Mouse (Mus musculus): ENCODE data around the gene Oard1. TPM values are rescaled to one million over a fixed set of nuclear protein-coding genes. Genes with fewer than 3 reads are reported as not detected.

Oard1 gene
- polyA plus RNA-seq, 1 experiment from 2014 or later: 45.4 TPM

DNA sequence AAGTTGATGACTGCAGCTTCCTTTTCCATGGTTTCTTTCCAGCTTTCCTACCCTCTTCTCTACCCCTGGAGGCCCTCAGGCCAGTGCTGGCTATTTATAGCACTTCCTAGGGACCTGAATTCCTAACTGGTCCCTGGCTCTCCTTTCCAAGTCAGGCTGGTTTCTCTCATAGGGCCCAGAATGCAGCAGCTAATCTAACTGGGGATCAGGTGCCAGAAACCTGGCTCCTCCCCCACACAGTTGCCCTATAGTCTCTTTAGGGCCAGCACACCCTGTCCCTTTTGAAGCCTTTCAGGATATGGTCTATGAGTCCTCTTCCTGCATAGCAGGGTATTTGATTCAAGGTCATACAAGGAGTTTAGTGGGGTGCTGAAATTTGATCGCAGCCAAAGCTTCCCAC lies 26.7 kb downstream of the Oard1 start:
- WGBS: 38% methylated on average over 1 of the region's 1 CpGs
- Histone ChIP-seq H3K9ac (no peak overlapping the region), H3K4me2 (peak overlapping the region; percentile 45), H3K4me3 (no peak overlapping the region), H3K36me3 (no peaks in the 10 kb centered on the region), H3K9me3 (replicated peaks) (0 out of 2 replicates have a peak, but pooled peaks cover 6% of the 10 kb centered on the region), H3K27ac (ENCODE audit: poor library complexity, severe bottlenecking) (peak overlapping the region; percentile 98), H3K27me3 (replicated peaks) (no peaks in the 10 kb centered on the region), H3K4me1 (replicated peaks) (peaks cover 58% of the 10 kb centered on the region)
- peak; percentile 43 for ATAC-seq (ENCODE audit: insufficient number of reproducible peaks, low FRiP score)

DNA sequence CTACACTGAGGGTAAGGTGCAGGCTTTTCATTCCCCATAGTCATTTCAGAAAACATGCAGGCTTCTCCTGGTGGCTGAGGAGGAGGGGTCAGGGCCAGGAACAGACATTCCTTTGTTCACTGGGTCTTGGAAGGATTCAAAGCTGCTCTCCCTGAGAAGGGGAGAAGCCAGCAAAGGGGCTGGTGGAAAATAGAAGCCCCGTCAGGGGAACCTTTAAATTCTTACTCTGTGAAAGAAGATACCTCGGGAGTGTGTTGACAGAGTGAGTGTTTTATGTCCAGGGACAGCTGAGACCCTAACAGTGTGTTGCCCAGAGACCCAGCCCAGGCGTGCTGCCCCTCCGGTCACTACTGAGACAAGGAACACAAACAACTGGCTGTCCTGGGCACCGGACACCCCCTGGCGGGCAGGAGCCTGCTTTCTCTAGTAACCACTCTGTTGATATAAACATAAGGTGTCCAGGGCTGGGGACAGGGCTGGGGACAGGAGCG lies 27.7 kb downstream of the Oard1 start:
- 0 out of 2 replicates have a peak, but pooled peaks have one; percentile 33 for ATAC-seq (ENCODE audit: insufficient number of reproducible peaks, low FRiP score)
- Histone ChIP-seq H3K4me2 (peak overlapping the region; percentile 45), H3K4me1 (replicated peaks) (peaks cover 55% of the 10 kb centered on the region), H3K27ac (ENCODE audit: poor library complexity, severe bottlenecking) (peak overlapping the region; percentile 98), H3K27me3 (replicated peaks) (no peaks in the 10 kb centered on the region), H3K36me3 (no peaks in the 10 kb centered on the region), H3K9ac (peak overlapping the region; percentile 45; the same call in 1 of the 2 replicates), H3K4me3 (no peak overlapping the region), H3K9me3 (replicated peaks) (0 out of 2 replicates have a peak, but pooled peaks cover 6% of the 10 kb centered on the region)
- 15% methylated on average over 7 of the region's 7 CpGs for WGBS

DNA sequence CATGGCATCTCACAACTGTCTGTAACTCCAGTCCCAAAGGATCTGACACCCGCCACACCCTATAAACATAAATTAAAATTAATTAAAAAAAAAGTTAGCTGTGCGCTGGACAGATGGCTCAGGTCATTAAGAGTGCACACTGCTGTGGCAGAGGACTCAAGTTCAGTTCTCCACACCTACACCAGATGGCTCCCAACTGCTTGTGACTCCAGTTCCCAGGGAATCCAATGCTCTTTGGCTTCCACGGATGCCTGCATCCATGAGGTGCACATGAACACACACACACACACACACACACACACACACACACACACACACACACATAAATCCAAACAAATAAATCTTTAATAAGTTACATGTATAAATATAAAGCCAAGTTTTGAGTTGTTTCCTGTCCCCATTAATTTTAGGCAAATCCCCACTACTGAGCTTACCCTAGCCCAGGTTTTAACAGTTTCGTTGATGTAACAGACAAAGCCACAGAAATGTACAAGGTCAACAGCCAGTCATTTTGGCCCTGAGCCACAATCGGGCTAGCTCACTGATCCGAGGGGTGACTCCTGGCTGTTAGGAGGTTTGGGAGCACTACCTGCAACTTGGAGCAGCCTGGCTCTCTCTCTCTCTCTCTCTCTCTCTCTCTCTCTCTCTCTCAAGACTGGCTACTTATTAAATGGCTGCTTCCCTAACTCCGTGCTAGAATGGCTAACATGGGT lies 33.1 kb downstream of the Oard1 start:
- H3K27me3 ChIP-seq (replicated peaks): no peaks in the 10 kb centered on the region
- H3K4me3 ChIP-seq: no peak overlapping the region
- H3K4me2 ChIP-seq: no peak overlapping the region
- no peak overlapping the region for H3K27ac ChIP-seq (ENCODE audit: poor library complexity, severe bottlenecking)
- 0 out of 2 replicates have a peak, but pooled peaks cover 6% of the 10 kb centered on the region for H3K9me3 ChIP-seq (replicated peaks)
- ATAC-seq (ENCODE audit: insufficient number of reproducible peaks, low FRiP score): no peak
- H3K36me3 ChIP-seq: no peaks in the 10 kb centered on the region
- peaks cover 4% of the 10 kb centered on the region for H3K4me1 ChIP-seq (replicated peaks)
- no peak overlapping the region for H3K9ac ChIP-seq
- 70% methylated on average over 7 of the region's 7 CpGs for WGBS

DNA sequence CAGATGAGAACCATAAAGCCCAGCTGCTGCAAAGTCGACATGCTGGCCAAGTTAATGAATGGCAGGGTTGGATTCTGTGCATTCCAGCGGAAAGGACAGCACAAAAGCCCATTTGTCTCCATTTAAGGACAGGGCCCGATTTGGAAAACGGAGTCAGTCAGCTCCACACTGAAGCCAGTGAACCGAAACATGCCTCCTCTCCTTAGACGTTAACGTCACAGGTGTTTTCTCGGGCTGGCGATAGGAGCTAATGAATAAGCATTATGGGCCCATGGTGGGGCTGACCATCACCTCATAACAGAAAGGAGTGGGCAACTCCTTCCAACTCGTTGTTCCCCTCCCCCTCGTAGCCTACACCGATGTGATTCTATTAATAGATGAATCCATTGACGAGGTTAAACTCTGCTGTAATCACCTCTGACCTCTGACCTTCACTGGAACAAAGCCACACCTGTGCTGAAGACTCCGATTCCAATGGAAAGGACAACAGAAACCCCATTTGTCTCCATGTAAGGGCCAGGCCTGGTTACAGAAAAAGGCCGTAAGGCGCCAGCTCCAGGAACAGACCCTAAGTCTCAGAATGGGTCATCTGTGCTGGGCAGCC lies 33.8 kb downstream of the Oard1 start:
- ATAC-seq (ENCODE audit: insufficient number of reproducible peaks, low FRiP score): no peak
- WGBS: 74% methylated on average over 16 of the region's 16 CpGs

DNA sequence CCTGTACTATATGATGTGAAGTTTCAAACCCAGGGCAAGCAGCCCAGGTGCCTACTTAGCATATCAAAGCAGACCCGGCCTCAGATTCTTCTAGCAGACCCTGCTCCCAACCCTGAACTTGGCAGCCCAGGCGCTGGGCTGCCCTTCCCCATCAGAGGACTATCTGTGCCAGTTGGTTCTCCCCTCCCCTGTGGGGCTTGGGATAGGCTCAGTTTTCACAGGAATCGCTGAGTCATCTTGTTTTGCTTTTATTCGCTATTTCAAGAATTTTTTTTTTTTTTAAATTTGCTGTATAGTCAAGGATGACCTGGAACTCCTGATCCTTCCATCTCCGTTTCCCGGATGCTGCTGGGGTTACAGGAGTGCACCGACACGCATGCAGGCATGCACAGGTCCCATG lies 37.9 kb downstream of the Oard1 start:
- no peak for ATAC-seq (ENCODE audit: insufficient number of reproducible peaks, low FRiP score)

More for the DNA sequence above, 33.8 kb downstream of the Oard1 start:
- Histone ChIP-seq H3K9me3 (replicated peaks) (0 out of 2 replicates have a peak, but pooled peaks cover 6% of the 10 kb centered on the region), H3K36me3 (no peaks in the 10 kb centered on the region), H3K4me3 (no peak overlapping the region), H3K27me3 (replicated peaks) (no peaks in the 10 kb centered on the region), H3K9ac (no peak overlapping the region), H3K27ac (ENCODE audit: poor library complexity, severe bottlenecking) (no peak overlapping the region), H3K4me2 (no peak overlapping the region), H3K4me1 (replicated peaks) (no peaks in the 10 kb centered on the region)

DNA sequence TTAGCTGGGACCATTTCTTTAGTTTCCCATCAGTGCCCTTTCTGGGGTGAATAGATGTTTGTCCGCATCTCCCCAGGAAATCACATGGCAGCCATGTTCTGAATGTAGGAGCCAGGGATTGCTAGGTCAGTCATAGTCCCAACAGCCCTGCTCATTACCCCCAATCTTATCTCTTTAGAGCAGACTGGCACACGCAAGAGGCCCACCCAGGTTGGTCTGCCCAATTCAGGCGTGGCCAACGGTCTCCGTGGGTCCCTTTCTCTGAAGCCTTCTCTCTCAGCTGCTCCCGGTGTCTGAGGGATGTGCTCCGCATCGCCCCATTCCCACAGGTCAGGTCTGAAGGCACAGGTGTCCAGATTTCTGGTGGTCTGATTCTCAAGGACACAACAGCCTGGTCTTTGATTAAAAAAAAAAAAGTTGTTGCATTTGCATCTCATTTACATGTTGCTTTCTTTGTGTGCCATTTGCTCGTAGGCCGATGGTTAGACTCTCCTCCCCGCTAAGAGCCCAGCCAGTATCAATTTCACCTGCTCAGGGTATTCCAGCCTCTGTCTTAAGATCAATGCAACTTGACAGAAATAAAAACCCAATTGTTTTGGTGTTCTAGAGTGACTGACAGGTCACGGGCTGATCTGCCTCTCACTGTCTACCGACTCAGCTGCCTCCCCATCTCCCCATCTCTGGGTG lies 41.0 kb downstream of the Oard1 start:
- Histone ChIP-seq H3K27me3 (replicated peaks) (no peaks in the 10 kb centered on the region), H3K9ac (no peak overlapping the region), H3K9me3 (replicated peaks) (no peaks in the 10 kb centered on the region), H3K4me2 (no peak overlapping the region), H3K4me3 (no peak overlapping the region), H3K27ac (ENCODE audit: poor library complexity, severe bottlenecking) (no peak overlapping the region), H3K36me3 (no peaks in the 10 kb centered on the region), H3K4me1 (replicated peaks) (0 out of 2 replicates have a peak, but pooled peaks cover 11% of the 10 kb centered on the region)
- peak; percentile 87 for ATAC-seq (ENCODE audit: insufficient number of reproducible peaks, low FRiP score)
- WGBS: 75% methylated on average over 13 of the region's 13 CpGs

More for the DNA sequence above, 37.9 kb downstream of the Oard1 start:
- Histone ChIP-seq H3K27me3 (replicated peaks) (no peaks in the 10 kb centered on the region), H3K36me3 (no peaks in the 10 kb centered on the region), H3K4me2 (no peak overlapping the region), H3K9me3 (replicated peaks) (no peaks in the 10 kb centered on the region), H3K4me3 (no peak overlapping the region), H3K4me1 (replicated peaks) (0 out of 2 replicates have a peak, but pooled peaks cover 8% of the 10 kb centered on the region), H3K9ac (no peak overlapping the region), H3K27ac (ENCODE audit: poor library complexity, severe bottlenecking) (no peak overlapping the region)
- WGBS: 66% methylated on average over 8 of the region's 8 CpGs

DNA sequence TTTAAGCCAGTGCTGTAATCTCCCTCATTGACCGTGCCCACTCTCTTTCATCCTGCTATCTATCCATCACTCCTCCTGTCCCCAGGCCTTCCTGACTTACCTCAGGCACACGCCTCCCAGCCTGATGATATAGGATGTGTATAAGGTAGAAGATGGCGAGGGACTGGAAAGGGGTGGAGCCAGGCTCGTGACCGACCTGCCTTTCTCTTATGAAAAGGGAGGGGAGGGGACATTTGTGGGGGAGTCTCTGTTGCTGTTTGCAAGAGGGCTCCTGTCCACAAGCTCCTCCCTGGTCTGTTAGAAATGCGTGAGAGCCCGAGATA lies 41.5 kb downstream of the Oard1 start, which contains the start of gene Tspo2:
Gene Tspo2, minus strand, starts transcription at position 170 of the 323 bp plus-strand sequence.
- Histone ChIP-seq H3K4me1 (replicated peaks) (0 out of 2 replicates have a peak, but pooled peaks cover 11% of the 10 kb centered on the region), H3K27ac (ENCODE audit: poor library complexity, severe bottlenecking) (no peak within 1 kb of the TSS), H3K4me3 (no peak within 1 kb of the TSS), H3K27me3 (replicated peaks) (no peaks in the 10 kb centered on the region), H3K9ac (no peak within 1 kb of the TSS), H3K9me3 (replicated peaks) (no peaks in the 10 kb centered on the region), H3K4me2 (no peak within 1 kb of the TSS), H3K36me3 (no peaks in the 10 kb centered on the region)
- 58% methylated on average over 7 of the region's 7 CpGs for WGBS
- peak; percentile 57 for ATAC-seq (ENCODE audit: insufficient number of reproducible peaks, low FRiP score)

DNA sequence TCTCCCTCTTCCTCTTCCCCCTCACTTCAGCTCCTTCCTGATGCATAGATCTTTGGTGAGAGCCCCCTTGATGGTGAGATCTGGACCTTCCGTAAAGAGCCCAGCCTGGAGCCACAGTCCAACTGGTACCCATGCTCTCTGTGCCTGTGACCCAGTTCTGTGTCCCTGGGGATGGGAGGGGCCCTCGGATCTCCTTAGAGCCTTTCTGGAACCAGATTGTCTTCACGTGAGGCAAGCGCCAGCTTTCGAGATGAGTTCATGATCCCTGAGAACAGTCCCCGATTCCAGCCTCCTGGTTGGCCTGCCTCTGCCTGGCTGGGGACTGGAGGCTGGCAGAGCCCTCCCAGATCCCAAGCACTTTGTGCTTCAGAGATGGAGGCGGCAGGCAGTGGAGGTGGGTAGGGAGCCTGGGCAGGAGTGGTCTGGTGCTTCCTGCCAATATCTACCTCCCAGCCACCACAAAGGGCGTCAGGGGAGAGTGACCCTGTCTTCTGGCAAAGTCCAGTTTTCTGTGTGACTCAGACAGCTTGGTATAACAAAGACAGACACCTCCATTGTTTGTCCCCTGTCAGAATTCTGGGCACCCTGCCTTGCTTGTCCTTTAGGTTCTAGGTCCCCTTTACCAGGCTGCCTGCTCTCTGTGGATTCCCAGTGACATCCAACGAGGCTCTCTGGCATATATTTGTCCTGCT lies 42.1 kb downstream of the Oard1 start:
- 62% methylated on average over 9 of the region's 9 CpGs for WGBS
- Histone ChIP-seq H3K27ac (ENCODE audit: poor library complexity, severe bottlenecking) (no peak overlapping the region), H3K4me3 (no peak overlapping the region), H3K36me3 (no peaks in the 10 kb centered on the region), H3K27me3 (replicated peaks) (no peaks in the 10 kb centered on the region), H3K9me3 (replicated peaks) (no peaks in the 10 kb centered on the region), H3K4me1 (replicated peaks) (0 out of 2 replicates have a peak, but pooled peaks cover 11% of the 10 kb centered on the region), H3K9ac (no peak overlapping the region), H3K4me2 (no peak overlapping the region)
- no peak for ATAC-seq (ENCODE audit: insufficient number of reproducible peaks, low FRiP score)

DNA sequence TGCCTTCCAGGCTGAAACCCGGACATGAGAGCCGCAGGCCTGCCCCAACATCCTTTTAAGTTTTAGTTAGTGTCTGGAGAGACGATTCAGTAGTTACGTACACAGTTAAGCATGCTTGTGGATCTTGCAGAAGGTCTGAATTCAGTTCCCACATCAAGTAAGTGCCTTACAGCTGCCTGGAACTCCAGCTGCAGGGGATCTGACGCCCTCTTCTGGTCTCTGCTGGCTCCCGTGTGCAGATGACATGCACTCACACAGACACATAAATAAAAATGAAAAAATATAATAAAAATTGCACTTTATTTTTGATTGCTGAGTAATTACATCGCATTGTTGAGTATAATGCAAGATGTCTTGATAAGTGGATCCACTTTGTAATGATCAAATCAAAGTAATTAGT lies 43.7 kb downstream of the Oard1 start:
- Histone ChIP-seq H3K27ac (ENCODE audit: poor library complexity, severe bottlenecking) (no peak overlapping the region), H3K4me3 (no peak overlapping the region), H3K27me3 (replicated peaks) (no peaks in the 10 kb centered on the region), H3K9me3 (replicated peaks) (no peaks in the 10 kb centered on the region), H3K36me3 (no peaks in the 10 kb centered on the region), H3K9ac (no peak overlapping the region), H3K4me1 (replicated peaks) (0 out of 2 replicates have a peak, but pooled peaks cover 17% of the 10 kb centered on the region), H3K4me2 (no peak overlapping the region)
- ATAC-seq (ENCODE audit: insufficient number of reproducible peaks, low FRiP score): no peak
- 68% methylated on average over 7 of the region's 7 CpGs for WGBS

DNA sequence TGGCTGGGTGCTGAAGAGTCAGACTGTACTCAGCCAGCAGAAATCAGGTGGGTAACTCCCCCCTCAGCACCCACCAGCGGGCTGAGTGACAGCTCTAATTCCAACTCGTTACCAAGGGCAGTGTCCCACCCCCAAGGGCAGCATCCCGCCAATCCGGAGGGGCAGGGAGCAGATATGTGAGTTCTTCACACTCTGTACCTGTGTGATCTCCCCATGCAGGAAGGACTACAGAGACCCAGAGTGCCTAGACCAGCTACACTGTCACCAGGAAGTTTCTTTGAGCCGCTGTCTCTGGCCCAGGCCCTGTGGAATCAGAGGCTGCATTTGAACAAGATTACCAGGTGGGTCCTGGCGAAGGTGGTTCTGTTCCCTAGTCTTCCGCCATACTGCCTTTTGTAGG lies 44.4 kb downstream of the Oard1 start:
- Histone ChIP-seq H3K4me2 (peak overlapping the region; percentile 40), H3K9ac (no peak overlapping the region), H3K4me3 (no peak overlapping the region), H3K4me1 (replicated peaks) (0 out of 2 replicates have a peak, but pooled peaks cover 17% of the 10 kb centered on the region), H3K36me3 (no peaks in the 10 kb centered on the region), H3K9me3 (replicated peaks) (no peaks in the 10 kb centered on the region), H3K27ac (ENCODE audit: poor library complexity, severe bottlenecking) (no peak overlapping the region), H3K27me3 (replicated peaks) (no peaks in the 10 kb centered on the region)
- no peak for ATAC-seq (ENCODE audit: insufficient number of reproducible peaks, low FRiP score)
- 42% methylated on average over 7 of the region's 7 CpGs for WGBS
